Mouse (Mus musculus): ENCODE measurements at regions not wholly inside any gene's neighbourhood (a gene's known extent, or its start where the extent isn't known, plus 50 kb on each side); places are given as distances from the start of the nearest gene placed in this dataset.

DNA sequence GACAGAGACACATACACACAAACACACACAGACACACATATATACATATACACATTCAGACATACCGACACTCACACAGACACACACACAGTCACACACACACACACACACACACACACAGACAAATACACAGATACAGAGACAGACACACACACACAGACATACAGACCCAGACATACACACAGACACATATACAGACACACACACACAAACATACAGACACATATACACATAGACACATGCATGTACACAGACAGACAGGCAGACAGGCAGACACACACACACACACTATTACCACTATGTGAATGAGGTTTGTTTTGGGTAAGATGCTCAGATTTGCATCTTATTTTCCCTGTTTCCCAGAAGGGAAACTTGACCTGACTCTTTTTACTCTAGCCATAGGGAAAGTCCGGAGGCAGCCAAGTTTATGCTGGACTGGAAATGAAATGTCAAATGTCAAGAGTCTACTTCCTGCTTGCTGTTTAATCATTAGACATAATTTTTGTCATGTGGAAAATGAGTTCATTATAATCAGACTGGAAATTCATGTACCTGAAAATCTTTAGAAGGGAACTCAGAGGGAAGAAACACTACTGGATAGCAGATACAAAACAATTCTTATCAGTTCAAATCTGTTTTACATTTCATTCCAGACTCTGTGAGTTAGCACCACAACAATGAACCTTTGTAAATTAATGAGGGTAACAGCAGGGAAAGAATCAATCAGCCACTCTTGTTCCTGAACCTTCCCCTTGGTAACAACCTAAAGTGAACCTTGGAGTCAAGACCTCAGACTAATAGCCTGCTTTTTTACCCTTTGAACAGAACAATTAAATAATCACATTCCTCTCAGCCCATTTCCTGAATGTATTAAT lies 651.1 kb downstream of the Gsdmc2 start:
- no peak for DNase-seq (ENCODE audit: low spot score in 2 of 2)

- DNase-seq (ENCODE audit: low spot score in 2 of 2) = no peak
Measured at GRCm38 (mm10) chr15:63191731-63192130, 653.2 kb downstream of the Gsdmc2 start.

DNA sequence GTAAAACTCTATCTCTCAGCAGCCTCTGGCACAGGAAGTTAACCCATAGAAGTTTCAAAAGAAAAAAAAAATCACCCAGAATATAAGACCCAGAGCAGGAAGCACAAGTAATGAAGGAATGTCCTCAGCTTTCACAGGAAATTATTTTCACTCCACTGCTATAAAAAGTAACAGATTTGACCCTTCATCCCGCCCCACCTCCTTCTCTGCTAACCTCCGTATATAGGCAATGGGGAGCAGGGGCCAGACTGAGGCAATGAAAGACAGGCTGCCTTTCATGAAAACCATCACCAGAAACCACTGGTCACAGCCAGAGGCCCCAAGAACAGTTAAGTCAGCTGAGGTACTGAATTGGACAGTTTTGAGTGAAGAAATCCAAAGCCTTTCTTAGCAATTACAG lies 654.9 kb downstream of the Gsdmc2 start:
- DNase-seq (ENCODE audit: low spot score in 2 of 2) = no peak

GRCm38 (mm10) chr15:63171003-63171402 lies 674.0 kb downstream of the Gsdmc2 start:
- no peak for DNase-seq (ENCODE audit: low spot score in 2 of 2)

DNA sequence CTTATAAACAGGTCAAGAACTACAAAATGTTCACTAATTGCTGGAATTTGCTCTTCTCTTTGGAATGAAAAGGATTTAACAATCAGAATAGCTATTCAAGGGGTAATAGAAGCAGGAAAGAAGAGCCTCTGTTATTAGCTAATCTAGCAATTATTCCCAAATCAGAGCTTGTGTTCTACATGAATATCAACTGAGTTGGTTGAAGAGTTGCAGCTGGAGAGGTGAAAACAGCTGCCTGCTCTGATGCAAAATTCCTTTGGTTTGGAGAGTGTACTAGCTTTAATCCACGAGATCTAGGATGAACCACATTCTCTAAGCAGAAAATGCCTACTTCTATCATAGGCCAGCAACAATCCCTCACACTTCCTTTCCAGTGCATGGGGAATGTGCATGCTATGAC lies 674.8 kb downstream of the Gsdmc2 start:
- DNase-seq (ENCODE audit: low spot score in 2 of 2) = no peak

GRCm38 (mm10) chr15:63166411-63166810 lies 678.6 kb downstream of the Gsdmc2 start:
- no peak for DNase-seq (ENCODE audit: low spot score in 2 of 2)

- DNase-seq (ENCODE audit: low spot score in 2 of 2) = no peak
Measured at GRCm38 (mm10) chr15:63163550-63164279, 681.3 kb downstream of the Gsdmc2 start.

DNA sequence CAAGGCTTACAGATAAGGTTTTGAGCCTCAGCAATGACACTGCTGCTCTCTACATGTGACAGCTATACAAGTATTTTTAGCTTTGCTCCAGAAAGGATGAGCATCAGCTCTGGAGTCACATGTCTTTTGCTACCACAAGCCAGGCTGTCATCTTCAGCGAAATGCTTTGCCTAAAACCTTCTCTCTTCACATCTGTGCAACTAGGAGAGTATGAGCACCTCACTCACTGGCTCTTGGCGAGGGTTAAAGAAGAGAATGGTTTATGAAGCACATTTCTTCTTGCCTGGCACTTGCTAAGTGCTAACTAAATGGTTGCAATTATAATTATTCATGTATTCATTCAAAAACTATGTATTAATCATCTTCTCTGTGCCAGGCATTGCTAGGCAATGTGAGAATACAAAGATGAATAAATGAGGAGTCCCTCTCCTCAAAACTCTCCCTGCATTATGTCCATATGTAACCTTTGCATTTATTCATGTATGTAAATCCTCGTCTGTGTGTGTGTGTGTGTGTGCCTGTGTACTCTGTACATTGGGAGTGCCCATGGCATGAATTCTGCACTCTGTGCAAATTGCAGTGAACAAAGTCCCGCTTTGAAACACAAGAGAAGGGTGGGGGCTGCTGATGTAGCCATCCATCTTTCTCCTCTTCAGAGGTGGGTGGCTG lies 682.0 kb downstream of the Gsdmc2 start:
- peak in 1 of 2 experiments; percentile 7 for DNase-seq (ENCODE audit: low spot score in 2 of 2)

DNA sequence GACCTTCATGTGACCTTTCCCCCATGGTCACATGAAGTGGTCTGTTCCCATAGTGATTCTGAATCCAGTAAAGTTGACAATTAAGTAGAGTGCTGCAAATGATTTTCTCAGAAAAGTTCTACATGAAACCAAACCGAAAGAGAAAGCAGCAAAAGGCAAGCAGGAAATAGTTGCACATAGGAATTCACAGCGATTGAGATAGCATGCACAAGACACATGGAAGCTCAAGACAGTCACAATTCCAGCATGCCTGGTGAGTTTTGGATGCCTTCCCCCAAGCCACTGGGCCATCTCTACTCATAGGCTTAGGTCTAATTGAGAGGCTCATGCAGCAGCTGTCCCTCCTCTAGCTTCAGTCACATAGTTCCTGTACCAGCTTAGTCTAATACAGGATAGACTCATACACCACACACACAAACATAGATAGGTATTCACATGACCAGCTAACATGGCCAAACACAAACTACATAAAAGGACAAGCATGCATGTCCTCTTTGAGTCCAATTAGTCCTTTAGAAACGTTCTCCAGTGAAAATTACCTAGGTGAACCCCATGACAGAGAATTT lies 721.8 kb downstream of the Gsdmc2 start:
- DNase-seq (ENCODE audit: low spot score in 2 of 2) = no peak

GRCm38 (mm10) chr15:63112918-63113317 lies 732.1 kb downstream of the Gsdmc2 start:
- no peak for DNase-seq (ENCODE audit: low spot score in 2 of 2)

- DNase-seq (ENCODE audit: low spot score in 2 of 2) = no peak
Measured at GRCm38 (mm10) chr15:63100093-63100492, 744.9 kb downstream of the Gsdmc2 start.

GRCm38 (mm10) chr15:63081972-63082371 lies 763.0 kb downstream of the Gsdmc2 start:
- peak; percentile 2 to 24 for DNase-seq (ENCODE audit: low spot score in 2 of 2)

- no peak for DNase-seq (ENCODE audit: low spot score in 2 of 2)
Measured at GRCm38 (mm10) chr15:63079825-63080224, 765.2 kb downstream of the Gsdmc2 start.

GRCm38 (mm10) chr15:63071921-63072320 lies 773.1 kb downstream of the Gsdmc2 start:
- no peak for DNase-seq (ENCODE audit: low spot score in 2 of 2)

GRCm38 (mm10) chr15:63067126-63067525 lies 777.9 kb downstream of the Gsdmc2 start:
- no peak for DNase-seq (ENCODE audit: low spot score in 2 of 2)

DNA sequence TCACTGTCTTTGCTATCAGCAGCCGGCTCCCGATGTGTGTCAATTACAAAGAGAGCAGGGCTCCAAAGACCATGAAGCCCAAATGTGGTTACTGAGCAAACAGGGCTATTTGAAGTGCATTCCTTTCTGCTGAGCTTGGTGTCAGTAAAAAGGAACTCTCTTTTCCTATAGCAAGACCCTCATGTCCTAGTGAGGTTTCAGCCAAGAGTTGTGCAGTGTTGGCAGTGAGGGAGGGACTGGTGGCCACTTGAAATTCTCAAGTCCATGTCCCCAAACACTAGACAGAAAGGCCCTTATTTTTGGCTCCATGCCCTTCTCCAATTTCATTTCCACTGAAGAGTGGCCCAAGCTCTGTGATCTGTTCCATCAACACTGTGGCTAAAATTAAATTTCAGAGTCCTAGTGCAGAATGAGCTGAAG lies 778.9 kb downstream of the Gsdmc2 start:
- no peak for DNase-seq (ENCODE audit: low spot score in 2 of 2)

GRCm38 (mm10) chr15:63061891-63062290 lies 783.1 kb downstream of the Gsdmc2 start:
- no peak for DNase-seq (ENCODE audit: low spot score in 2 of 2)

DNA sequence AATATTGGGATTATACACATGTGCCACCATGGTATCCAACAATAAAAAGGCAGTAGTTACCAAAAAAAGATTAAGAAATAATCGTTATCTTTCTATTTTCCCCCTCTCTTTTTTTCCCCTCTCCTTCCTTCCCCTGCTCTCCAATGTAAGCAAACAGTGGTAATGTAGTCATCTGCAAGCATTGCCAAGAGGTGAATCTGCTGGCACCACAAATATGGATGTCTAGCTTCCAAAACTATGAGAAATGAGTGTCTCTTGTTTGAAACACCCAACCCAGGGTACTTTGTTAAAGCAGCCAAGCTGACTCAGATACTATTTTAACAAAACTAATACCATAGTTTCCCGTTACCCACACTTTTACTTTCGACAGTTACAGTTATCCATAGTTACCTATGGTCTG lies 784.2 kb downstream of the Gsdmc2 start:
- DNase-seq (ENCODE audit: low spot score in 2 of 2) = no peak

GRCm38 (mm10) chr15:63052570-63053255 lies 792.3 kb downstream of the Gsdmc2 start:
- DNase-seq (ENCODE audit: low spot score in 2 of 2) = peak in 1 of 2 experiments; percentile 1

GRCm38 (mm10) chr15:63050033-63050432 lies 794.9 kb downstream of the Gsdmc2 start:
- DNase-seq (ENCODE audit: low spot score in 2 of 2) = no peak

- no peak for DNase-seq (ENCODE audit: low spot score in 2 of 2)
Measured at GRCm38 (mm10) chr15:63042367-63042766, 802.6 kb downstream of the Gsdmc2 start.
